Mouse (Mus musculus): ENCODE data around the gene Trem1.

The Trem1 gene

GRCm38 (mm10) chr17:48232518-48232917 lies at the start of gene Trem1:
Gene Trem1, plus strand, starts transcription at chr17:48232768.
- no peak for DNase-seq

GRCm38 (mm10) chr17:48185252-48185651 lies 47.3 kb upstream of the Trem1 start:
- DNase-seq = no peak

GRCm38 (mm10) chr17:48192366-48192765 lies 40.2 kb upstream of the Trem1 start:
- DNase-seq = no peak

GRCm38 (mm10) chr17:48203086-48203485 lies 29.5 kb upstream of the Trem1 start:
- no peak for DNase-seq

- no peak for DNase-seq
Observed at GRCm38 (mm10) chr17:48212596-48212995, 20.0 kb upstream of the Trem1 start.

- no peak for DNase-seq
Observed at GRCm38 (mm10) chr17:48213511-48213910, 19.1 kb upstream of the Trem1 start.

GRCm38 (mm10) chr17:48215429-48215828 lies 17.1 kb upstream of the Trem1 start:
- DNase-seq = no peak

- DNase-seq = no peak
Observed at GRCm38 (mm10) chr17:48230680-48231079, 1.9 kb upstream of the Trem1 start.

GRCm38 (mm10) chr17:48233789-48234188 lies 1.2 kb downstream of the Trem1 start:
- no peak for DNase-seq

- no peak for DNase-seq
Observed at GRCm38 (mm10) chr17:48234550-48234949, 2.0 kb downstream of the Trem1 start.

- DNase-seq = no peak
Observed at GRCm38 (mm10) chr17:48235773-48236370, 3.3 kb downstream of the Trem1 start.

- no peak for DNase-seq
Observed at GRCm38 (mm10) chr17:48237621-48238020, 5.1 kb downstream of the Trem1 start.

GRCm38 (mm10) chr17:48247221-48247928 lies 14.8 kb downstream of the Trem1 start, which contains the start of gene Trem3:
Gene Trem3, plus strand, starts transcription at chr17:48247777.
- DNase-seq = no peak

GRCm38 (mm10) chr17:48249039-48249438 lies 16.5 kb downstream of the Trem1 start:
- no peak for DNase-seq

- DNase-seq = no peak
Observed at GRCm38 (mm10) chr17:48249501-48249900, 16.9 kb downstream of the Trem1 start.

- no peak for DNase-seq
Observed at GRCm38 (mm10) chr17:48250631-48251030, 18.1 kb downstream of the Trem1 start.

- DNase-seq = no peak
Observed at GRCm38 (mm10) chr17:48256575-48256974, 24.0 kb downstream of the Trem1 start.

- no peak for DNase-seq
Observed at GRCm38 (mm10) chr17:48261868-48262267, 29.3 kb downstream of the Trem1 start.

GRCm38 (mm10) chr17:48263741-48264362 lies 31.3 kb downstream of the Trem1 start, which contains the start of gene Treml4:
Gene Treml4, plus strand, starts transcription at chr17:48264295.
- DNase-seq = no peak

GRCm38 (mm10) chr17:48264662-48265061 lies 32.1 kb downstream of the Trem1 start:
- DNase-seq = no peak

- no peak for DNase-seq
Observed at GRCm38 (mm10) chr17:48266138-48266537, 33.6 kb downstream of the Trem1 start.

- DNase-seq = no peak
Observed at GRCm38 (mm10) chr17:48266610-48267304, 34.2 kb downstream of the Trem1 start.

- no peak for DNase-seq
Observed at GRCm38 (mm10) chr17:48267591-48267990, 35.0 kb downstream of the Trem1 start.
